Mouse (Mus musculus) midbrain, embryonic 14.5 days (tissue): ENCODE data around the gene Cbarp. TPM values are rescaled to one million over a fixed set of nuclear protein-coding genes. Genes with fewer than 3 reads are reported as not detected.

Source experiments
- ATAC-seq: fragments of 200-750 bp; cut with Nextera tagmentation; 2 replicates; pipeline ENCODE4 v1.8.0; 2017; ENCODE audit warnings: moderate number of reproducible peaks, moderate library complexity; ENCODE audit not compliant: low FRiP score, low TSS enrichment
- DNase-seq: peaks from one replicate; pipeline ENCODE4 v3.0.0-alpha.2; 2015
- H3K27ac ChIP-seq: fragments of 300-500 bp; sonication (generic); replicated peaks from 2 replicates; pipeline ENCODE4 v1.5.1; 2014; ENCODE audit warnings: mild to moderate bottlenecking, low read depth, low read length, moderate library complexity
- H3K27me3 ChIP-seq: fragments of 300-500 bp; sonication (generic); 2 replicates; pipeline ENCODE4 v1.6.1; 2014; ENCODE audit warnings: low read length, control low read depth, mixed read lengths; ENCODE audit not compliant: control insufficient read depth, insufficient read depth
- H3K36me3 ChIP-seq: fragments of 300-500 bp; sonication (generic); 2 replicates; pipeline ENCODE4 v1.6.1; 2014; ENCODE audit warnings: low read length, control low read depth; ENCODE audit not compliant: control insufficient read depth, insufficient read depth
- H3K4me1 ChIP-seq: fragments of 300-500 bp; sonication (generic); 2 replicates; pipeline ENCODE4 v1.6.1; 2014; ENCODE audit warnings: mild to moderate bottlenecking, antibody characterized with exemption, low read length, control low read depth; ENCODE audit not compliant: control insufficient read depth, insufficient read depth
- H3K4me2 ChIP-seq: fragments of 300-500 bp; sonication (generic); 2 replicates; pipeline ENCODE4 v1.6.1; 2014; ENCODE audit warnings: mild to moderate bottlenecking, low read length, moderate library complexity
- H3K4me3 ChIP-seq: fragments of 300-500 bp; sonication (generic); replicated peaks from 2 replicates; pipeline ENCODE4 v1.5.1; 2014; ENCODE audit warnings: low read depth, low read length
- H3K9ac ChIP-seq: fragments of 300-500 bp; sonication (generic); replicated peaks from 2 replicates; pipeline ENCODE4 v1.6.1; 2014; ENCODE audit warnings: mild to moderate bottlenecking, low read length, moderate library complexity
- H3K9me3 ChIP-seq: fragments of 300-500 bp; sonication (generic); 2 replicates; pipeline ENCODE4 v1.6.1; 2016; ENCODE audit warnings: low read length, control low read depth, mixed read lengths; ENCODE audit not compliant: control insufficient read depth
- WGBS: fragments of 180-500 bp; shearing (Covaris S2); extraction: QIAGEN DNeasy Blood & Tissue Kit; methylation state at CpG from one replicate; pipeline ENCODE4 v1.1.7; 2014; 5-methylcytosine and 5-hydroxymethylcytosine counted together
- polyA plus RNA-seq: library from polyadenylated mRNA; unstranded; fragments of >200 nt; fragmentation: Nextera tagmentation; extraction: Ambion mirVana; gene quantifications from 2 replicates; pipeline ENCODE4 v1.2.1, GENCODE M21; 2014

The Cbarp gene
- polyA plus RNA-seq = 78.9 and 101 TPM in 2 replicates

DNA sequence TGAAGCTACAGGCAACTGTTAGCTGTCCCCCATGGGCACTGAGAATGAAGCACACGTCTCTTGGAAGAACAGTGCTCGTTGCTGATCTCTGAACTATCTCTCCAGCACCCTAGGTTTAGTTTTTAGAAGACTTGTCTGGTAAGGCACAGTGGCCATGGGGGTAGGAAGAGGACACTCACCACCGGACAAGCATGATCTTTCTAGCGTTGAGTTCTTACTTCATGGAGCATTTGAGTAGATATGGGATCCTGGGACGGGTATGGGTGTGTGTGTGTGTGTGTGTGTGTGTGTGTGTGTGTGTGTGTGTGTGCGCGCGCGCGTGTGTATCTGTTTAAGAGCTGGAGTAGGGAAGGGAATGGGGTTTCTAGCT, at the start of gene Cbarp:
Gene Cbarp, minus strand, starts transcription at position 170 of the 370 bp plus-strand sequence.
- DNase-seq (no peak), ATAC-seq (no peak)
- H3K4me3 ChIP-seq = peak within 1 kb of the TSS; percentile 80
- peak within 1 kb of the TSS; percentile 94 for H3K4me2 ChIP-seq
- H3K9me3 ChIP-seq = no peaks in the 10 kb centered on the region
- H3K9ac ChIP-seq = peak within 1 kb of the TSS; percentile 88; the same call in 1 of the 2 replicates
- peak within 1 kb of the TSS; percentile 94 for H3K27ac ChIP-seq
- H3K36me3 ChIP-seq = peaks cover 30% of the 10 kb centered on the region
- H3K4me1 ChIP-seq = peaks cover 38% of the 10 kb centered on the region
- H3K27me3 ChIP-seq = no peaks in the 10 kb centered on the region; the same call in 1 of the 2 replicates
- 78% methylated on average over 10 of the region's 10 CpGs for WGBS

DNA sequence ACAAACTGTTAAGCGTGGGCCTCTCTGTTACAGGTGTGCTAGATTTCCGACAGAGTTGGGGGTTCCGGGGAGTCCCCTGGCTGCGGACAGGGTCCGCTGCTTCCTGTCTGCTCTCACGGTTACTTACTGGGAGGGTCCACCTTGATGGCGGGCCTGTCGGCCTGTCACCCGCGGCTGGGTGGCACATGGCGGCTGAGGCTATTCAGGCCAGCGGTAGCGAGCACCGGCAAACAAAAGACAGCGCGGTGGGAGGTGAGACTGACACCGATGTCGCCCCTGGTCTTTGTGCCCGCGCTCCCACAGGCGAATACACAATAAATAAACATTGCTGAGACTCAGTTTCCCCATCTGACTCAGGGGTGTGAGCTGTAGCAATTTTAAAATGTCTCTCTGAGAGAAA, 49.4 kb upstream of the Cbarp start:
- peak; percentile 70 for DNase-seq
- peak overlapping the region; percentile 34 for H3K4me3 ChIP-seq
- peaks cover 30% of the 10 kb centered on the region for H3K36me3 ChIP-seq
- WGBS = 2% methylated on average over 21 of the region's 21 CpGs
- H3K9ac ChIP-seq = peak overlapping the region; percentile 75
- peak overlapping the region; percentile 65 for H3K4me2 ChIP-seq
- no peaks in the 10 kb centered on the region for H3K27me3 ChIP-seq
- ATAC-seq = 0 out of 2 replicates have a peak, but pooled peaks have one; percentile 22
- no peaks in the 10 kb centered on the region for H3K9me3 ChIP-seq
- H3K4me1 ChIP-seq = peaks cover 36% of the 10 kb centered on the region
- peak overlapping the region; percentile 94 for H3K27ac ChIP-seq

DNA sequence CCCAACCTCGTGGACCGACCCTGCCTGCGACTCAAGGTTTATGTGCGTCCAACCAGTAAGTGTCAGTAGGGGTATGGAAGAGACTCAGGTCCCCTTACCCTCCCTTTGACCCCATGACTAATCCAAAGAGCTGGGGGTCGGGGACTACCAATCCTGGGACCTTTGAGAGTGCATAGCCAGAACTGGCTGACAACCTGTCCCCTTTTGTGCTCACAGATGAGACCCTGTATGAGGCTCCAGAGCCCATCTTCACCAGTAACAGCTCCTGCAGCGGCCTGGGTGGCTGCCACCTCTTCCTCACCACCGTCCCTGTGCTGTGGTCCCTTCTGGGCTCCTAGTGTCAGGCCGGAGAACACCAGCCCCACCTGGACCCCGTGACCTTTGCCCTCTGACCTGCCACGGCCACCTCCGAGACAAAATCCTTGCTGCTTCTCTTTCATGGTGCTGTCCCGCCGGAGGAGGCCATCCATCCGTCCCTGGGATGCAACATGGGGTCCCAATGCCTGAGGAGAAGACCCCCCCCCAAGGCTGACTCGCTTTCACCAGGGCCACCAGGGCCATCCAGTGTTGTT, 47.9 kb upstream of the Cbarp start:
- Histone ChIP-seq H3K4me2 (peak overlapping the region; percentile 65), H3K36me3 (peaks cover 34% of the 10 kb centered on the region), H3K4me3 (peak overlapping the region; percentile 12; the same call in 1 of the 2 replicates), H3K9ac (peak overlapping the region; percentile 43), H3K4me1 (peaks cover 26% of the 10 kb centered on the region), H3K27me3 (no peaks in the 10 kb centered on the region), H3K27ac (peak overlapping the region; percentile 94), H3K9me3 (no peaks in the 10 kb centered on the region)
- no peak for ATAC-seq
- no peak for DNase-seq
- WGBS = 35% methylated on average over 15 of the region's 15 CpGs

- no peak for ATAC-seq
- Histone ChIP-seq H3K36me3 (peaks cover 39% of the 10 kb centered on the region), H3K9ac (no peak overlapping the region), H3K4me3 (no peak overlapping the region), H3K9me3 (no peaks in the 10 kb centered on the region), H3K27ac (peak overlapping the region; percentile 46), H3K27me3 (no peaks in the 10 kb centered on the region), H3K4me1 (peaks cover 26% of the 10 kb centered on the region), H3K4me2 (peak overlapping the region; percentile 1; the same call in 1 of the 2 replicates)
- DNase-seq = no peak
- 51% methylated on average over 10 of the region's 10 CpGs for WGBS
These were observed 47.1 kb upstream of the Cbarp start for GRCm38 (mm10) chr10:80187739-80188138.

GRCm38 (mm10) chr10:80186649-80187048, 46.0 kb upstream of the Cbarp start:
- Histone ChIP-seq H3K9ac (no peak overlapping the region; the same call in 1 of the 2 replicates), H3K27me3 (no peaks in the 10 kb centered on the region), H3K4me3 (no peak overlapping the region), H3K4me1 (peaks cover 32% of the 10 kb centered on the region), H3K36me3 (peaks cover 42% of the 10 kb centered on the region), H3K27ac (peak overlapping the region; percentile 55), H3K4me2 (peak overlapping the region; percentile 26), H3K9me3 (no peaks in the 10 kb centered on the region)
- DNase-seq (no peak), ATAC-seq (no peak)
- 37% methylated on average over 27 of the region's 27 CpGs for WGBS

- H3K4me2 ChIP-seq = peak overlapping the region; percentile 68
- no peaks in the 10 kb centered on the region for H3K9me3 ChIP-seq
- 61% methylated on average over 7 of the region's 7 CpGs for WGBS
- H3K4me3 ChIP-seq = peak overlapping the region; percentile 75
- peaks cover 23% of the 10 kb centered on the region for H3K36me3 ChIP-seq
- ATAC-seq (no peak), DNase-seq (no peak)
- H3K9ac ChIP-seq = peak overlapping the region; percentile 29; the same call in 1 of the 2 replicates
- peaks cover 27% of the 10 kb centered on the region for H3K4me1 ChIP-seq
- H3K27me3 ChIP-seq = no peaks in the 10 kb centered on the region
- H3K27ac ChIP-seq = peak overlapping the region; percentile 88; the same call in 1 of the 2 replicates
These were observed 41.9 kb upstream of the Cbarp start for GRCm38 (mm10) chr10:80182547-80182946.

- Histone ChIP-seq H3K36me3 (peaks cover 13% of the 10 kb centered on the region), H3K27me3 (no peaks in the 10 kb centered on the region), H3K27ac (peak overlapping the region; percentile 88), H3K4me3 (peak overlapping the region; percentile 75), H3K9me3 (no peaks in the 10 kb centered on the region), H3K4me1 (peaks cover 30% of the 10 kb centered on the region), H3K4me2 (peak overlapping the region; percentile 68), H3K9ac (peak overlapping the region; percentile 98)
- WGBS = 11% methylated on average over 5 of the region's 5 CpGs
- no peak for ATAC-seq
- DNase-seq = no peak
These were observed 40.2 kb upstream of the Cbarp start for GRCm38 (mm10) chr10:80180823-80181222.

DNA sequence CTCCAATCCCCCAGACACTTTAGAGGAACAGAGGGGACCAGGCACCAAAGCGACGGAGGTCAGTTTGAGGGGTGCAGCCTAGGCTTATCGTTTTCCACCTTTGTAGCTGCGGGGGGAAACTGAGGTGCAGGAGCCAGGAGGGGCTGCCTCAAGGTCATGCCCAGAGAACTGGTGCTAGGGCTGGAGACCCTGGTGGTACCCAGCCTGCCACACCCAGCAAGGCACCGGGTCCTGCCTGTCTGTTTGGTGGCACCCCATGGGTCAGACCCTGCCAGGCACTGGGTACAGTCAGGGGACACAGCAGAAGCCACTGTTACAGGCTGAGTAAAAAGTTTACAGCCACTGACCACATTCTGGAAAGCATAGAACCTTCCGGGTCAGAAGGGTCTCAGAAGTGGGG, 39.7 kb upstream of the Cbarp start:
- Histone ChIP-seq H3K27me3 (no peaks in the 10 kb centered on the region), H3K27ac (peak overlapping the region; percentile 88), H3K4me2 (peak overlapping the region; percentile 68), H3K36me3 (peaks cover 13% of the 10 kb centered on the region), H3K9me3 (no peaks in the 10 kb centered on the region), H3K4me3 (peak overlapping the region; percentile 75), H3K4me1 (peaks cover 30% of the 10 kb centered on the region), H3K9ac (peak overlapping the region; percentile 98)
- WGBS = 16% methylated on average over 6 of the region's 6 CpGs
- no peak for ATAC-seq
- no peak for DNase-seq
